Mouse (Mus musculus) lung, postnatal 10 days (tissue): Measurements from ENCODE around the gene Mtr.
"Not testable (repeated sequence)": the region's sequence is repeated elsewhere in the genome, so short reads cannot be mapped to it uniquely, and the experiment has no call there.

ENCODE experiments used
- DNase-seq: peaks from one replicate; pipeline ENCODE4 v3.0.0; 2021

Gene Mtr

GRCm38 (mm10) chr13:12153922-12154321 is 104.0 kb downstream of the Mtr start:
- no peak for DNase-seq

DNA sequence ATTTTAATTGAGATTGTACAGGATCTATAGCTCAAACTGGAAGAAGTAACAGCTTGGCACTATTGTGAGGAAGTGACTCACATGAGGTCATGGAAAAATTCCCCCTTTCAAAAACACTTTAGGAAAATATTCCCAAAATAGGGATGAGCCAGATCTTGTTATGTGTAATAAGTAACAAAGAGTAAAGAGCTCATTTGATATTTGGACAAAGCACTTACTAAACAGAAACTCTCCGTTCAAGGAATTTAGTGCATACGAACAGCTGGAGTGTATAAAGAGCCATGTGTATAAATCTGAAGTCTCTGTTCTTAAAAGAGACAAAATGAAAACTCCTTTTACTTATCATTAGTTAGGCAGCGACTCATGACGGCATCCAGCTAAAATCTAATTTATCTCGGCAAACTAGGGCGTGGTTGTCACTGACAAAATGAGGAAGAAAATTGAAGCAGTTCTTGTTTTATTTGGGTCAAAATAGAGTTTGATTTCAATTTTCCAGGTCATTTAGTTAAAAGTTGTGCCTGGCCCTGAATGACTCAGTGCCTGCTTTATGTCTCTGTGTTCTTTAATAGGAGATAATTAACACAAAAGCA is 110.9 kb downstream of the Mtr start:
- no peak for DNase-seq

DNA sequence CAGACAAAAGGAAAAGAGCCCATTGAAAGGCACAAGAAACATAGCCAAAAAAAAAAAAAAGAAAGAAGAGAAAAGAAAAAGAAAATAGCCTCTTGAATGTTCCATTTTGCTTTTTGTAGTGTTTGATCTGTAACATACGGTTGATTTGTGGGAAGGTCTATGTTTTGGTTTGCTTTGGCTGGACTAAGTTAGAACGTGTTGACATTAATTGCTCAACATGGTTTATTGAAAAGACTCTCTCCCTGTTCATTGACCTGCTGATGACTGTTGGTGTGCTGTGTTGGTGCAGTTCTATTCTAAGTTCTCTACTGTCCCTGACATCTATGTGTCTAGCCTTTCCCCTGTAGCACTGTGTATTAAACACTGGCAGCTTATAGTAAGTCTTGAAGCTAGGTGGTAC is 111.5 kb downstream of the Mtr start:
- no peak for DNase-seq

- no peak for DNase-seq
Observed at GRCm38 (mm10) chr13:12143347-12143746, 114.6 kb downstream of the Mtr start.

GRCm38 (mm10) chr13:12136461-12136860 is 121.5 kb downstream of the Mtr start:
- not testable (repeated sequence) for DNase-seq

- peak; percentile 45 for DNase-seq
Observed at GRCm38 (mm10) chr13:12133549-12133948, 124.4 kb downstream of the Mtr start.
